Mouse (Mus musculus) hindbrain, embryonic 14.5 days (tissue): ENCODE data around the gene Stat2. TPM values are rescaled to one million over a fixed set of nuclear protein-coding genes. Genes with fewer than 3 reads are reported as not detected.

ENCODE experiments used
- ATAC-seq: fragments of 200-750 bp; cut with Nextera tagmentation; 2 replicates; pipeline ENCODE4 v1.8.0; 2017; ENCODE audit warnings: moderate number of reproducible peaks, mild to moderate bottlenecking, moderate TSS enrichment, moderate library complexity; ENCODE audit not compliant: low FRiP score
- DNase-seq: peaks from one replicate; pipeline ENCODE4 v3.0.0-alpha.2; 2015; ENCODE audit warnings: low spot score
- H3K27ac ChIP-seq: fragments of 300-500 bp; sonication (generic); 2 replicates; pipeline ENCODE4 v1.5.1; 2014; ENCODE audit warnings: mild to moderate bottlenecking, moderate library complexity
- H3K27me3 ChIP-seq: fragments of 300-500 bp; sonication (generic); 2 replicates; pipeline ENCODE4 v1.6.1; 2014; ENCODE audit warnings: mild to moderate bottlenecking, low read length, mixed read lengths; ENCODE audit not compliant: control insufficient read depth, insufficient read depth
- H3K36me3 ChIP-seq: fragments of 300-500 bp; sonication (generic); replicated peaks from 2 replicates; pipeline ENCODE4 v1.6.1; 2014; ENCODE audit not compliant: control insufficient read depth, insufficient read depth
- H3K4me1 ChIP-seq: fragments of 300-500 bp; sonication (generic); replicated peaks from 2 replicates; pipeline ENCODE4 v1.6.1; 2014; ENCODE audit warnings: antibody characterized with exemption, low read length, mixed read lengths; ENCODE audit not compliant: control insufficient read depth, insufficient read depth
- H3K4me2 ChIP-seq: fragments of 300-500 bp; sonication (generic); replicated peaks from 2 replicates; pipeline ENCODE4 v1.6.1; 2014; ENCODE audit warnings: mild to moderate bottlenecking, moderate library complexity
- H3K4me3 ChIP-seq: fragments of 300-500 bp; sonication (generic); replicated peaks from 2 replicates; pipeline ENCODE4 v1.5.1; 2014; ENCODE audit warnings: mild to moderate bottlenecking, low read length
- H3K9ac ChIP-seq: fragments of 300-500 bp; sonication (generic); 2 replicates; pipeline ENCODE4 v1.6.1; 2014
- H3K9me3 ChIP-seq: fragments of 300-500 bp; sonication (generic); 2 replicates; pipeline ENCODE4 v1.6.1; 2016; ENCODE audit warnings: low read length; ENCODE audit not compliant: control insufficient read depth
- WGBS: fragments of 180-500 bp; shearing (Covaris S2); extraction: QIAGEN DNeasy Blood & Tissue Kit; methylation state at CpG from one replicate; pipeline ENCODE4 v1.1.7; 2014; 5-methylcytosine and 5-hydroxymethylcytosine counted together
- polyA plus RNA-seq: library from polyadenylated mRNA; unstranded; fragments of >200 nt; fragmentation: Nextera tagmentation; extraction: Ambion mirVana; gene quantifications from 2 replicates; pipeline ENCODE4 v1.2.1, GENCODE M21; 2014

Gene Stat2
- polyA plus RNA-seq, 1 experiment from 2014 or later = 20.5 TPM

GRCm38 (mm10) chr10:128232420-128232985 lies 37.9 kb upstream of the Stat2 start:
- Histone ChIP-seq H3K36me3 (no peaks in the 10 kb centered on the region), H3K27ac (peak overlapping the region; percentile 86), H3K4me2 (peak overlapping the region; percentile 60), H3K9me3 (no peaks in the 10 kb centered on the region), H3K4me1 (0 out of 2 replicates have a peak, but pooled peaks cover 7% of the 10 kb centered on the region), H3K27me3 (no peaks in the 10 kb centered on the region), H3K9ac (peak overlapping the region; percentile 61), H3K4me3 (peak overlapping the region; percentile 76)
- peak; percentile 80 for DNase-seq
- no peak for ATAC-seq
- WGBS = 1% methylated on average over 14 of the region's 14 CpGs

- H3K9me3 ChIP-seq = no peaks in the 10 kb centered on the region
- no peak overlapping the region for H3K4me3 ChIP-seq
- no peaks in the 10 kb centered on the region for H3K27me3 ChIP-seq
- DNase-seq = no peak
- H3K9ac ChIP-seq = no peak overlapping the region
- WGBS = 79% methylated on average over 4 of the region's 4 CpGs
- H3K4me1 ChIP-seq = 0 out of 2 replicates have a peak, but pooled peaks cover 7% of the 10 kb centered on the region
- H3K27ac ChIP-seq = no peak overlapping the region
- H3K36me3 ChIP-seq = 0 out of 2 replicates have a peak, but pooled peaks cover 3% of the 10 kb centered on the region
- no peak for ATAC-seq
- no peak overlapping the region for H3K4me2 ChIP-seq
These were observed 34.0 kb upstream of the Stat2 start for GRCm38 (mm10) chr10:128236321-128236720.

- DNase-seq = no peak
- 75% methylated on average over 15 of the region's 15 CpGs for WGBS
- Histone ChIP-seq H3K4me3 (no peak overlapping the region), H3K4me2 (no peak overlapping the region), H3K36me3 (peaks cover 18% of the 10 kb centered on the region; the same call in 1 of the 2 replicates), H3K9me3 (no peaks in the 10 kb centered on the region), H3K27me3 (no peaks in the 10 kb centered on the region), H3K4me1 (0 out of 2 replicates have a peak, but pooled peaks cover 4% of the 10 kb centered on the region), H3K9ac (no peak overlapping the region), H3K27ac (no peak overlapping the region)
- no peak for ATAC-seq
These were observed 32.4 kb upstream of the Stat2 start for GRCm38 (mm10) chr10:128237807-128238480.

- Histone ChIP-seq H3K4me1 (no peaks in the 10 kb centered on the region), H3K4me2 (no peak overlapping the region), H3K4me3 (no peak overlapping the region), H3K9ac (no peak overlapping the region), H3K27me3 (no peaks in the 10 kb centered on the region), H3K36me3 (peaks cover 27% of the 10 kb centered on the region), H3K27ac (no peak overlapping the region), H3K9me3 (no peaks in the 10 kb centered on the region)
- 97% methylated on average over 4 of the region's 4 CpGs for WGBS
- ATAC-seq (no peak), DNase-seq (no peak)
These were observed 31.2 kb upstream of the Stat2 start for GRCm38 (mm10) chr10:128239140-128239539.

GRCm38 (mm10) chr10:128240131-128240530 lies 30.2 kb upstream of the Stat2 start:
- Histone ChIP-seq H3K4me2 (no peak overlapping the region), H3K27ac (no peak overlapping the region), H3K9me3 (no peaks in the 10 kb centered on the region), H3K9ac (no peak overlapping the region), H3K36me3 (peaks cover 37% of the 10 kb centered on the region), H3K27me3 (no peaks in the 10 kb centered on the region), H3K4me1 (no peaks in the 10 kb centered on the region), H3K4me3 (no peak overlapping the region)
- 94% methylated on average over 18 of the region's 18 CpGs for WGBS
- DNase-seq (no peak), ATAC-seq (no peak)

GRCm38 (mm10) chr10:128243252-128243651 lies 27.1 kb upstream of the Stat2 start:
- 94% methylated on average over 8 of the region's 8 CpGs for WGBS
- DNase-seq = no peak
- Histone ChIP-seq H3K9me3 (no peaks in the 10 kb centered on the region), H3K9ac (no peak overlapping the region), H3K27me3 (no peaks in the 10 kb centered on the region), H3K4me1 (no peaks in the 10 kb centered on the region), H3K4me2 (no peak overlapping the region), H3K27ac (no peak overlapping the region), H3K36me3 (peaks cover 62% of the 10 kb centered on the region), H3K4me3 (no peak overlapping the region)
- ATAC-seq = no peak

- WGBS = 95% methylated on average over 15 of the region's 15 CpGs
- H3K36me3 ChIP-seq = peaks cover 70% of the 10 kb centered on the region
These were observed 26.2 kb upstream of the Stat2 start for GRCm38 (mm10) chr10:128244121-128244520.

GRCm38 (mm10) chr10:128247020-128247732 lies 23.2 kb upstream of the Stat2 start:
- Histone ChIP-seq H3K36me3 (peaks cover 90% of the 10 kb centered on the region), H3K4me3 (no peak overlapping the region), H3K27me3 (no peaks in the 10 kb centered on the region), H3K9ac (no peak overlapping the region), H3K4me2 (0 out of 2 replicates have a peak overlapping the region, but pooled peaks have one; percentile 10), H3K9me3 (no peaks in the 10 kb centered on the region), H3K27ac (peak overlapping the region; percentile 21; the same call in 1 of the 2 replicates), H3K4me1 (no peaks in the 10 kb centered on the region)
- no peak for DNase-seq
- no peak for ATAC-seq
- 83% methylated on average over 17 of the region's 17 CpGs for WGBS

More at GRCm38 (mm10) chr10:128244121-128244520, 26.2 kb upstream of the Stat2 start:
- no peak overlapping the region for H3K27ac ChIP-seq
- no peaks in the 10 kb centered on the region for H3K4me1 ChIP-seq
- H3K9ac ChIP-seq = no peak overlapping the region
- DNase-seq (no peak), ATAC-seq (no peak)
- H3K4me2 ChIP-seq = no peak overlapping the region
- no peaks in the 10 kb centered on the region for H3K9me3 ChIP-seq
- no peaks in the 10 kb centered on the region for H3K27me3 ChIP-seq
- no peak overlapping the region for H3K4me3 ChIP-seq

GRCm38 (mm10) chr10:128250565-128250964 lies 19.8 kb upstream of the Stat2 start:
- Histone ChIP-seq H3K9ac (no peak overlapping the region), H3K4me3 (no peak overlapping the region), H3K36me3 (peaks cover 67% of the 10 kb centered on the region), H3K27me3 (no peaks in the 10 kb centered on the region), H3K9me3 (no peaks in the 10 kb centered on the region), H3K4me1 (no peaks in the 10 kb centered on the region), H3K27ac (no peak overlapping the region), H3K4me2 (no peak overlapping the region)
- DNase-seq (no peak), ATAC-seq (no peak)
- WGBS = 94% methylated on average over 13 of the region's 13 CpGs
